Mouse (Mus musculus) thymus, postnatal 14 days (tissue): Measurements from ENCODE around the gene Stum.

Experiments used
- DNase-seq: peaks from one replicate; pipeline ENCODE4 v3.0.0; 2021

Stum gene

DNA sequence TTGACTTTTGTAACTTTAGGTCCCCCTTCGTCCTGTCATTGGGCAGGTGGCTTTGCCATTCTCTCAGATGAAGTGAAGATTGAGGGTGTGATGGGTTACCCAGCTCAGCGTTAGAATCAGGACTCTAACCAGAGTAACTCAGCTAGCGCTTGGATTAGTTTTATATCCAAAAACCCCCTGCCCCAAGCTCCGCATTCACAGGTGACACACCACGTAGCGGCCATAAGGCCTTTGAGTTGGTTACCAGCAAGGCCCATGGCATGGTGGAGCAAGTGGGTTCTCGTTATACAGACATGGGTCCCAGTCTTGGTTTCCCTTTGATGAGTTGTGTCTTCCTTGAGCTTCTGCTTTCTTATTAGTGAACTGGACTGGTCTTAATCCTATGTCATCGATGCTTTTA, 99.4 kb downstream of the Stum start:
- DNase-seq, result no peak
